Mouse (Mus musculus): ENCODE measurements around the gene Pim2. TPM values are rescaled to one million over a fixed set of nuclear protein-coding genes. Genes with fewer than 3 reads are reported as not detected.

Gene Pim2
- 5.5 TPM for polyA plus RNA-seq (2014; fragmentation: Illumina TruSeq; extraction: RNeasy Lipid Tissue Mini Kit (QIAGEN cat#74804); ENCODE audit: low read depth, low replicate concordance)

GRCm38 (mm10) chrX:7878007-7878419, at the start of gene Pim2:
TSS of gene Pim2 (plus strand) at chrX:7878262.

GRCm38 (mm10) chrX:7841163-7842162, 36.6 kb upstream of the Pim2 start, which contains the start of gene Otud5:
TSS of gene Otud5 (plus strand) at chrX:7841364.

GRCm38 (mm10) chrX:7883841-7884567, 5.9 kb downstream of the Pim2 start, which contains the start of gene Slc35a2:
TSS of gene Slc35a2 (plus strand) at chrX:7884028.

GRCm38 (mm10) chrX:7898880-7899874, 21.1 kb downstream of the Pim2 start, which contains the start of the genes Pqbp1 and Timm17b:
TSS of gene Pqbp1 (minus strand) at chrX:7899269.
TSS of gene Timm17b (plus strand) at chrX:7899357.

GRCm38 (mm10) chrX:7907735-7908134, 29.7 kb downstream of the Pim2 start, which contains the start of gene Gm10491:
TSS of gene Gm10491 (minus strand) at chrX:7907835.

GRCm38 (mm10) chrX:7909242-7909641, 31.2 kb downstream of the Pim2 start, which contains the start of gene Gm10490:
TSS of gene Gm10490 (plus strand) at chrX:7909542.

GRCm38 (mm10) chrX:7919601-7920383, 41.7 kb downstream of the Pim2 start, which contains the start of gene Pcsk1n:
TSS of gene Pcsk1n (plus strand) at chrX:7919822.

GRCm38 (mm10) chrX:7928270-7928790, 50.3 kb downstream of the Pim2 start, which contains the start of gene Eras:
TSS of gene Eras (minus strand) at chrX:7928607.

Other genes with a start within 250 kb of the Pim2 start
- gene Syp, start 239.8 kb upstream of the Pim2 start, polyA plus RNA-seq (2014; fragmentation: Illumina TruSeq; extraction: RNeasy Lipid Tissue Mini Kit (QIAGEN cat#74804); ENCODE audit: low read depth, low replicate concordance): 2.8 TPM
- 19.0 TPM for gene Prickle3, start 221.0 kb upstream of the Pim2 start, polyA plus RNA-seq (2014; fragmentation: Illumina TruSeq; extraction: RNeasy Lipid Tissue Mini Kit (QIAGEN cat#74804); ENCODE audit: low read depth, low replicate concordance)
- 187 TPM for gene Plp2, start 206.9 kb upstream of the Pim2 start, polyA plus RNA-seq (2014; fragmentation: Illumina TruSeq; extraction: RNeasy Lipid Tissue Mini Kit (QIAGEN cat#74804); ENCODE audit: low read depth, low replicate concordance)
- gene Magix, start 197.0 kb upstream of the Pim2 start, polyA plus RNA-seq (2014; fragmentation: Illumina TruSeq; extraction: RNeasy Lipid Tissue Mini Kit (QIAGEN cat#74804); ENCODE audit: low read depth, low replicate concordance): 0.60 TPM
- gene Gpkow, start 181.1 kb upstream of the Pim2 start, polyA plus RNA-seq (2014; fragmentation: Illumina TruSeq; extraction: RNeasy Lipid Tissue Mini Kit (QIAGEN cat#74804); ENCODE audit: low read depth, low replicate concordance): 42.6 TPM
- 7.7 TPM for gene Wdr45, start 163.9 kb upstream of the Pim2 start, polyA plus RNA-seq (2014; fragmentation: Illumina TruSeq; extraction: RNeasy Lipid Tissue Mini Kit (QIAGEN cat#74804); ENCODE audit: low read depth, low replicate concordance)
- gene Gm45208, start 156.0 kb upstream of the Pim2 start, polyA plus RNA-seq (2014; fragmentation: Illumina TruSeq; extraction: RNeasy Lipid Tissue Mini Kit (QIAGEN cat#74804); ENCODE audit: low read depth, low replicate concordance): not detected
- 7.8 TPM for gene Praf2, start 149.8 kb upstream of the Pim2 start, polyA plus RNA-seq (2014; fragmentation: Illumina TruSeq; extraction: RNeasy Lipid Tissue Mini Kit (QIAGEN cat#74804); ENCODE audit: low read depth, low replicate concordance)
- gene Ccdc120, start 127.4 kb upstream of the Pim2 start, polyA plus RNA-seq (2014; fragmentation: Illumina TruSeq; extraction: RNeasy Lipid Tissue Mini Kit (QIAGEN cat#74804); ENCODE audit: low read depth, low replicate concordance): 4.5 TPM
- gene Tfe3, start 115.7 kb upstream of the Pim2 start, polyA plus RNA-seq (2014; fragmentation: Illumina TruSeq; extraction: RNeasy Lipid Tissue Mini Kit (QIAGEN cat#74804); ENCODE audit: low read depth, low replicate concordance): 6.2 TPM
- gene Gripap1, start 88.5 kb upstream of the Pim2 start, polyA plus RNA-seq (2014; fragmentation: Illumina TruSeq; extraction: RNeasy Lipid Tissue Mini Kit (QIAGEN cat#74804); ENCODE audit: low read depth, low replicate concordance): 41.0 TPM
- 1.2 TPM for gene Kcnd1, start 56.0 kb upstream of the Pim2 start, polyA plus RNA-seq (2014; fragmentation: Illumina TruSeq; extraction: RNeasy Lipid Tissue Mini Kit (QIAGEN cat#74804); ENCODE audit: low read depth, low replicate concordance)
- 50.9 TPM for gene Otud5, start 36.9 kb upstream of the Pim2 start, polyA plus RNA-seq (2014; fragmentation: Illumina TruSeq; extraction: RNeasy Lipid Tissue Mini Kit (QIAGEN cat#74804); ENCODE audit: low read depth, low replicate concordance)
- 40.1 TPM for gene Slc35a2, start 5.8 kb downstream of the Pim2 start, polyA plus RNA-seq (2014; fragmentation: Illumina TruSeq; extraction: RNeasy Lipid Tissue Mini Kit (QIAGEN cat#74804); ENCODE audit: low read depth, low replicate concordance)
- 10.1 TPM for gene Pqbp1, start 21.0 kb downstream of the Pim2 start, polyA plus RNA-seq (2014; fragmentation: Illumina TruSeq; extraction: RNeasy Lipid Tissue Mini Kit (QIAGEN cat#74804); ENCODE audit: low read depth, low replicate concordance)
- 3.6 TPM for gene Timm17b, start 21.1 kb downstream of the Pim2 start, polyA plus RNA-seq (2014; fragmentation: Illumina TruSeq; extraction: RNeasy Lipid Tissue Mini Kit (QIAGEN cat#74804); ENCODE audit: low read depth, low replicate concordance)
- gene Gm10491, start 29.6 kb downstream of the Pim2 start, polyA plus RNA-seq (2014; fragmentation: Illumina TruSeq; extraction: RNeasy Lipid Tissue Mini Kit (QIAGEN cat#74804); ENCODE audit: low read depth, low replicate concordance): not detected
- gene Gm10490, start 31.3 kb downstream of the Pim2 start, polyA plus RNA-seq (2014; fragmentation: Illumina TruSeq; extraction: RNeasy Lipid Tissue Mini Kit (QIAGEN cat#74804); ENCODE audit: low read depth, low replicate concordance): not detected
- not detected for gene Pcsk1n, start 41.6 kb downstream of the Pim2 start, polyA plus RNA-seq (2014; fragmentation: Illumina TruSeq; extraction: RNeasy Lipid Tissue Mini Kit (QIAGEN cat#74804); ENCODE audit: low read depth, low replicate concordance)
- gene Eras, start 50.3 kb downstream of the Pim2 start, polyA plus RNA-seq (2014; fragmentation: Illumina TruSeq; extraction: RNeasy Lipid Tissue Mini Kit (QIAGEN cat#74804); ENCODE audit: low read depth, low replicate concordance): not detected
- gene Hdac6, start 69.6 kb downstream of the Pim2 start, polyA plus RNA-seq (2014; fragmentation: Illumina TruSeq; extraction: RNeasy Lipid Tissue Mini Kit (QIAGEN cat#74804); ENCODE audit: low read depth, low replicate concordance): 1.8 TPM
- not detected for gene Gata1, start 99.8 kb downstream of the Pim2 start, polyA plus RNA-seq (2014; fragmentation: Illumina TruSeq; extraction: RNeasy Lipid Tissue Mini Kit (QIAGEN cat#74804); ENCODE audit: low read depth, low replicate concordance)
- 176 TPM for gene Glod5, start 140.2 kb downstream of the Pim2 start, polyA plus RNA-seq (2014; fragmentation: Illumina TruSeq; extraction: RNeasy Lipid Tissue Mini Kit (QIAGEN cat#74804); ENCODE audit: low read depth, low replicate concordance)
- gene Suv39h1, start 196.5 kb downstream of the Pim2 start, polyA plus RNA-seq (2014; fragmentation: Illumina TruSeq; extraction: RNeasy Lipid Tissue Mini Kit (QIAGEN cat#74804); ENCODE audit: low read depth, low replicate concordance): 6.6 TPM
- gene Was, start 212.2 kb downstream of the Pim2 start, polyA plus RNA-seq (2014; fragmentation: Illumina TruSeq; extraction: RNeasy Lipid Tissue Mini Kit (QIAGEN cat#74804); ENCODE audit: low read depth, low replicate concordance): 0.47 TPM